Mouse (Mus musculus) testis, adult 2 months (tissue): ENCODE results near the gene Ccdc47.

Source experiments
- CTCF ChIP-seq: fragments of 200-500 bp; IDR thresholded peaks from 2 replicates; pipeline ENCODE4 v1.5.1; 2012; ENCODE audit warnings: low read depth, mild to moderate bottlenecking, inconsistent platforms, low read length, moderate library complexity; ENCODE audit not compliant: control insufficient read depth, insufficient read depth, insufficient replicate concordance
- POLR2A ChIP-seq: fragments of 200-500 bp; IDR thresholded peaks from 2 replicates; pipeline ENCODE4 v1.6.1; 2012; ENCODE audit warnings: low read depth, mild to moderate bottlenecking, inconsistent platforms, low read length, moderate library complexity; ENCODE audit not compliant: control insufficient read depth

DNA sequence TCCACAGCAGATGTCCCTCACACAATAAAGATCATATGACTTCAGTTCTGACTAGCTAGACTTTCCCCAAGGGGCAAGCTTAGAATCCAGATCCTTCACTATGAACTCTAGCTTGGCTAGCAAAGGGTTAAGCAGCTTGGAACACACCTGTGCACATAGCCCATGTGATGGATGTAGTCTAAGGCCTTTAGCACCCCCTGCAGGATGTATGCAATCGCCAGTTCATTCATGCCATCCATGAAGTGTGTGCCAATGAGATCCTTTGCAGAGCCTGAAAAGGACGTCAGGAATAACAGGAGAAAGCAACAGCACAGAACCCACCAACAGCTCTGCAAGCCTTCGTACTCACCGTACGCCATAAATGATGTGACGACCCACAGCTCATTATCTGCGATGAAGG lies 45.3 kb downstream of the Ccdc47 start:
- TF ChIP-seq CTCF (no peak), POLR2A (no peak)
